Mouse (Mus musculus) heart, embryonic 12.5 days (tissue): Measurements from ENCODE around the gene Selp. TPM values are rescaled to one million over a fixed set of nuclear protein-coding genes. Genes with fewer than 3 reads are reported as not detected.

ENCODE experiments used
- ATAC-seq: fragments of 200-750 bp; cut with Nextera tagmentation; 2 replicates; pipeline ENCODE4 v1.8.0; 2017; ENCODE audit warnings: moderate TSS enrichment, moderate library complexity; ENCODE audit not compliant: insufficient number of reproducible peaks, low FRiP score
- H3K27ac ChIP-seq: fragments of 300-500 bp; sonication (generic); 2 replicates; pipeline ENCODE4 v1.5.1; 2016; ENCODE audit warnings: mild to moderate bottlenecking, moderate library complexity; ENCODE audit not compliant: poor library complexity, severe bottlenecking
- H3K27me3 ChIP-seq: fragments of 300-500 bp; sonication (generic); replicated peaks from 2 replicates; pipeline ENCODE4 v1.6.1; 2016; ENCODE audit warnings: mild to moderate bottlenecking, moderate library complexity
- H3K36me3 ChIP-seq: fragments of 300-500 bp; sonication (generic); 2 replicates; pipeline ENCODE4 v1.6.1; 2016; ENCODE audit warnings: mild to moderate bottlenecking, moderate library complexity
- H3K4me1 ChIP-seq: fragments of 300-500 bp; sonication (generic); replicated peaks from 2 replicates; pipeline ENCODE4 v1.6.1; 2016; ENCODE audit warnings: mild to moderate bottlenecking
- H3K4me2 ChIP-seq: fragments of 300-500 bp; sonication (generic); 2 replicates; pipeline ENCODE4 v1.6.1; 2016; ENCODE audit warnings: mild to moderate bottlenecking, moderate library complexity
- H3K4me3 ChIP-seq: fragments of 300-500 bp; sonication (generic); 2 replicates; pipeline ENCODE4 v1.5.1; 2016; ENCODE audit warnings: mild to moderate bottlenecking
- H3K9ac ChIP-seq: fragments of 300-500 bp; sonication (generic); 2 replicates; pipeline ENCODE4 v1.6.1; 2016; ENCODE audit warnings: mild to moderate bottlenecking, moderate library complexity
- H3K9me3 ChIP-seq: fragments of 300-500 bp; sonication (generic); replicated peaks from 2 replicates; pipeline ENCODE4 v1.6.1; 2016; ENCODE audit warnings: mild to moderate bottlenecking, moderate library complexity
- WGBS: fragments of 180-500 bp; shearing (Covaris S2); methylation state at CpG from one replicate; pipeline ENCODE4 v1.1.7; 2016; 5-methylcytosine and 5-hydroxymethylcytosine counted together
- polyA plus RNA-seq: library from polyadenylated mRNA; unstranded; fragments of >200 nt; fragmentation: Nextera tagmentation; extraction: Ambion mirVana; gene quantifications from 2 replicates; pipeline ENCODE4 v1.2.1, GENCODE M21; 2016

Gene Selp
- polyA plus RNA-seq, 1 experiment from 2014 or later = not detected

DNA sequence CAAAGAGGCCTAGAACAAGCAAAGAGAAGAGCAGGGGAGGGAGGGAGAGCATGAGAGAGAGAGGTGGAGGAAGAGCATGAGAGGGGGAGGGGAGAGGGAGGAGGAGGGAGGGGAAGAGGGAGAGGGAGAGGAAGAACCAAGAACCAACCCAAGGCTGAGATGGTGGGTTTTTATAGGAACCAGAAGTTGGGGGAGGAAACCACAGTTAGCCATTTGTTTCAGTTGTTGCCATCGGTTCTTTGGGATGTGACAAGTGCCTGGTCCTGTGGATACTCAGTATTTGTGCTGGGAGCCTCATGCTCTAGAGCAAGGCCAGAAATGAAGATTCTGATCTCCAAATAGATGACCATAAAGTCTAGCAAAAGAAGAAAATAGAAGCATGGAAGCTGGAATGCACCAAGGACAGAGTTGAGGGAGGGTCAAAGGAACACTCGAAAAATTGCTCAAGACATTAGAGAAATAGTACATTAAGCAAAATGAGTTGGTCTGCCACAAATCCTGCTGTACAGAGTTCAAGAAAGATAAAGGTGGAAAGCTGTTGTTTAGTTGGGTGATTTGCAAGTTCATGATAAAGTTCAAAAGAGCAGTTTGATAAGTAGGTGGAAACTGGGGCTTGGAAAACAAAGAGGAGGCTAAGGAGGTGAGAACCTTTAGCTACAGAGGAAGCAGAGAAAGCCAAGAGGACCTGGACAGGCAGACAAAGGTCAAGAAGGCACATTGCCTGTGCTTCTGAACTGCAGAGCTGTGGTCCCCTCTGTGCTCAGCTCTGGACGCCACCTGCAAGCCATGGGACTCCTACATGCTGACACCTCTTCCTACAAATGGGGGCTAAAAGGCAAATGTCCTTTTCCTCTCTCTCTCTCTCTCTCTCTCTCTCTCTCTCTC is 5.1 kb downstream of the Selp start:
- WGBS = 49% methylated on average over 3 of the region's 3 CpGs
- Histone ChIP-seq H3K4me3 (no peak overlapping the region), H3K27ac (no peak overlapping the region), H3K9me3 (no peaks in the 10 kb centered on the region), H3K27me3 (no peaks in the 10 kb centered on the region), H3K4me2 (no peak overlapping the region), H3K4me1 (peaks cover 9% of the 10 kb centered on the region), H3K36me3 (no peaks in the 10 kb centered on the region), H3K9ac (no peak overlapping the region)
- ATAC-seq = peak; percentile 67; the same call in 1 of the 2 replicates

GRCm38 (mm10) chr1:164120777-164121158 is 5.7 kb downstream of the Selp start:
- H3K4me3 ChIP-seq = no peak overlapping the region
- H3K4me2 ChIP-seq = no peak overlapping the region
- H3K27me3 ChIP-seq = no peaks in the 10 kb centered on the region
- no peak for ATAC-seq
- peaks cover 9% of the 10 kb centered on the region for H3K4me1 ChIP-seq
- no peaks in the 10 kb centered on the region for H3K9me3 ChIP-seq
- H3K9ac ChIP-seq = no peak overlapping the region
- H3K27ac ChIP-seq = no peak overlapping the region
- WGBS = 67% methylated on average over 3 of the region's 3 CpGs
- H3K36me3 ChIP-seq = no peaks in the 10 kb centered on the region

DNA sequence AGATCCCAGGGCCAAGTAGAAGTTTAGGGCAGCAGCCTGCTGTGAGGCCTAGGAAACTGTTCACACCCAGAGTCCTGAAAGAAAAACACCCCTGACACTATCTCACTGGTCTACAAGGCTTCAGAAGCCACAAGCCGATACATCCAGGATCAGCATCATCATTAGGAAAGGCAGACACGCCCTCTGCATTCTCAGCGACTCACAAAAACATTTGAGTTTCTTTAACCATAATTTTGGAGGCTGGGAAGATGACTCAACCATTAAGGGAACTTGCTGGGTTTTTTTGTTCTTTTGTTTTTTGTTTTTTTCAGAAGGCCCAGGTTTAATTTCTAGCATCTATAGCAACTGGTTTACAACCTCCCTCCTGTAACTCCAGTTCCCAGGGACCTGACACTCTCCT is 8.8 kb downstream of the Selp start:
- WGBS = 46% methylated on average over 3 of the region's 3 CpGs
- Histone ChIP-seq H3K4me2 (no peak overlapping the region), H3K9me3 (no peaks in the 10 kb centered on the region), H3K9ac (no peak overlapping the region), H3K27ac (no peak overlapping the region), H3K4me1 (peaks cover 9% of the 10 kb centered on the region), H3K36me3 (no peaks in the 10 kb centered on the region), H3K4me3 (no peak overlapping the region), H3K27me3 (no peaks in the 10 kb centered on the region)
- no peak for ATAC-seq

DNA sequence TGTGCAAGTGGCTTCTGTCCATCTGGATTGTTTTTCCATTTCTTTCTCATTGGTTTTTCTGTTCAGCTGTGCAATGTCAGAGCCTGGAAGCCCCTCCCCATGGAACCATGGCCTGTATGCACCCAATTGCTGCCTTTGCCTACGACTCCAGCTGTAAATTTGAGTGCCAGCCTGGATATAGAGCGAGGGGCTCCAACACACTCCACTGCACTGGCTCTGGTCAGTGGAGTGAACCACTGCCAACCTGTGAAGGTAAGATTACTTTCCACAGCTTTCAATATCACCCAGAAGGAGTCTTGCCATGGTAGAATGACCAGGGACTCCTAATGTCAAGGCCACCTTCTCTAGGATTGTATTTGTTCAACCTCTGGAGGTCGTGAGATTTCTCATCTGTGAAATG is 14.9 kb downstream of the Selp start:
- H3K27ac ChIP-seq = no peak overlapping the region
- 61% methylated on average over 3 of the region's 3 CpGs for WGBS
- no peak for ATAC-seq
- H3K4me2 ChIP-seq = no peak overlapping the region
- H3K4me3 ChIP-seq = no peak overlapping the region
- H3K9ac ChIP-seq = no peak overlapping the region
- no peaks in the 10 kb centered on the region for H3K27me3 ChIP-seq
- no peaks in the 10 kb centered on the region for H3K9me3 ChIP-seq
- no peaks in the 10 kb centered on the region for H3K4me1 ChIP-seq
- no peaks in the 10 kb centered on the region for H3K36me3 ChIP-seq

DNA sequence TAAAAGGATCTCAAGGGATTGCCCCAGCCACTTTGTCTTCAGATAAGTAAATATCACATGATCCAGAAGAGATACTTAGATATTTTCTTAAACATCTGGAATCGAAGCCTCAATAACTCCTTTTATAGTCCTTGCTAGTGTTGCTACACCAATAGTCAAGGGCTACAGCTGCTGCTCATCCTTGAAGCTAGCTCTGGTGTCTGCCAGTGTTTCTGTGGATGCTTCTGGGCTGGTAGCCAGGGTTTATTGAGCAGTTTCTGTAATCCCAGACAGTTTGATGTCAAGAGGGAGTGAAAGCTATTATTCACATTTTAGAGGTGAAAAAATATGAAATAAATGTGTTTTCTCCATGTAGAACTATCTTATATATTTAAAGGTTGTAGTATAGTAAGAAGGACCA is 17.5 kb downstream of the Selp start:
- Histone ChIP-seq H3K4me2 (no peak overlapping the region), H3K27ac (no peak overlapping the region), H3K9ac (no peak overlapping the region), H3K36me3 (no peaks in the 10 kb centered on the region), H3K27me3 (no peaks in the 10 kb centered on the region), H3K9me3 (no peaks in the 10 kb centered on the region), H3K4me1 (peaks cover 6% of the 10 kb centered on the region), H3K4me3 (no peak overlapping the region)
- ATAC-seq = no peak
- 70% methylated on average over 1 of the region's 1 CpGs for WGBS

DNA sequence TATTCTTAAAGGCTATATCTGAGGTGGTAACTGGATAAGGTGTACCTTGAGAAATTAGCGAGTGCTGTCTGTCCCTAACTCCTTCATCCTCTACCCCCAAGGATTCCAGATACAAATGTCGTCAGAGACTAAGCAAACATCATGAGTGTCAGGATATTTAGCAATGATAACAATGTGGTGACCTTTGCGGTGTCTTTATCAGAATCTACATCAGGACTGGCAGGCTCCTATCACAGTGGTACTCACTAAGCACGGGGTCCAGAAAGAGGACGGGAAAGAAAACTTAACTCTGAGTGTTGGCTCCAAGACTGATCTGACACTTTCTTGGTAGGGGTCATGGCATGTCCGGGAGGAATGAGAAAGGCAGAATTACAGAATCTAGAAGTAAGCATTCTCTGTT is 19.0 kb downstream of the Selp start:
- Histone ChIP-seq H3K4me1 (peaks cover 6% of the 10 kb centered on the region), H3K27me3 (no peaks in the 10 kb centered on the region), H3K27ac (no peak overlapping the region), H3K4me2 (no peak overlapping the region), H3K4me3 (no peak overlapping the region), H3K36me3 (no peaks in the 10 kb centered on the region), H3K9ac (no peak overlapping the region), H3K9me3 (no peaks in the 10 kb centered on the region)
- no peak for ATAC-seq
- WGBS = 57% methylated on average over 6 of the region's 6 CpGs

- Histone ChIP-seq H3K27ac (no peak overlapping the region), H3K4me3 (no peak overlapping the region), H3K4me2 (no peak overlapping the region), H3K4me1 (peaks cover 6% of the 10 kb centered on the region), H3K27me3 (no peaks in the 10 kb centered on the region), H3K36me3 (no peaks in the 10 kb centered on the region), H3K9ac (no peak overlapping the region), H3K9me3 (no peaks in the 10 kb centered on the region)
- WGBS = 21% methylated on average over 5 of the region's 5 CpGs
- ATAC-seq = peak; percentile 33
Observed at GRCm38 (mm10) chr1:164135360-164135759, 20.3 kb downstream of the Selp start.

- no peak overlapping the region for H3K4me2 ChIP-seq
- no peaks in the 10 kb centered on the region for H3K9me3 ChIP-seq
- H3K36me3 ChIP-seq = no peaks in the 10 kb centered on the region
- H3K4me3 ChIP-seq = no peak overlapping the region
- WGBS = 50% methylated on average over 11 of the region's 11 CpGs
- H3K4me1 ChIP-seq = peaks cover 6% of the 10 kb centered on the region
- no peak overlapping the region for H3K27ac ChIP-seq
- H3K27me3 ChIP-seq = 0 out of 2 replicates have a peak, but pooled peaks cover 3% of the 10 kb centered on the region
- no peak overlapping the region for H3K9ac ChIP-seq
- no peak for ATAC-seq
Observed at GRCm38 (mm10) chr1:164135960-164136359, 20.9 kb downstream of the Selp start.

- no peak overlapping the region for H3K4me2 ChIP-seq
- H3K4me1 ChIP-seq = peaks cover 6% of the 10 kb centered on the region
- no peaks in the 10 kb centered on the region for H3K9me3 ChIP-seq
- no peak overlapping the region for H3K9ac ChIP-seq
- H3K27me3 ChIP-seq = 0 out of 2 replicates have a peak, but pooled peaks cover 3% of the 10 kb centered on the region
- H3K27ac ChIP-seq = no peak overlapping the region
- no peak for ATAC-seq
- H3K36me3 ChIP-seq = no peaks in the 10 kb centered on the region
- WGBS = 58% methylated on average over 6 of the region's 6 CpGs
- no peak overlapping the region for H3K4me3 ChIP-seq
Observed at GRCm38 (mm10) chr1:164136636-164137035, 21.6 kb downstream of the Selp start.

DNA sequence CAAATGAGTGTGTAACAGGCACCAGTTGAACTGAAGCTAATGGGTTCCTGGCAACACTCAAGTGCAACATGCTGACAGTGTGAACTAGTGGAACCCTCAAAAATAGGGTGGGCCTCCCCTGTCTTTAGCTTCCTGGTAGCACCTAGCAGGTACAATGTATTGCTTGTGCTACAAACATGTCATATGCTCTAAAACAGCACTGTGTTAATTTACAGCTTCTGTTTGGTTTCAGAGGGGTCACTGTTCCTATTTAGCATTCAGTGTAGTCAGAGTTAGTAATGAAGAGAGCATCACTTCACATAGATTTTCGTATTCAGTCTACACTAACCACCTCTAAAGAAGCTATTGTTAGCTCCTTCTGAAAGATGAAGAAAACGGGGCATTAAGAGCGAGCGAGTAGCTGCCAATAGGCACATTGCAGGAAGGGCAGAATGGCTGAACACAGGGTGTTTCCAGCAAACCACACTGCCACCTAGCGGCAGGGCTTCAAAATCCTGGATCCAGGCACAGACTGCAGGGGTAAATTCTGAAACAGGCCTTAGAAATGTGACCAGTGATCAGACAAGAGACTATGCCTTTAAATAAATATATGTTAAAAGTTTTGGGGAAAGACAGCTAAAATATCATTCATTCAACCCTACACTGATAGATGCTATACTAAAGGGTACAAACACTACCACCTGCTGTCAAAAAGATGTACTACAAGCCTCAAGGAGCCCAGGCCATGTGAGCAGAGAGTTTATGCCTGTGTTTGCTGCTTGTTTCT is 23.5 kb downstream of the Selp start:
- H3K27ac ChIP-seq = no peak overlapping the region
- H3K9ac ChIP-seq = no peak overlapping the region
- WGBS = 8% methylated on average over 5 of the region's 5 CpGs
- H3K36me3 ChIP-seq = no peaks in the 10 kb centered on the region
- H3K9me3 ChIP-seq = no peaks in the 10 kb centered on the region
- no peak overlapping the region for H3K4me3 ChIP-seq
- 0 out of 2 replicates have a peak, but pooled peaks cover 3% of the 10 kb centered on the region for H3K27me3 ChIP-seq
- peak overlapping the region; percentile 8; the same call in 1 of the 2 replicates for H3K4me2 ChIP-seq
- ATAC-seq = peak; percentile 64; the same call in 1 of the 2 replicates
- peaks cover 6% of the 10 kb centered on the region for H3K4me1 ChIP-seq

- 64% methylated on average over 4 of the region's 4 CpGs for WGBS
- H3K36me3 ChIP-seq = no peaks in the 10 kb centered on the region
- H3K27me3 ChIP-seq = 0 out of 2 replicates have a peak, but pooled peaks cover 3% of the 10 kb centered on the region
- H3K4me1 ChIP-seq = peaks cover 6% of the 10 kb centered on the region
- H3K9ac ChIP-seq = no peak overlapping the region
- ATAC-seq = no peak
- no peaks in the 10 kb centered on the region for H3K9me3 ChIP-seq
- no peak overlapping the region for H3K4me2 ChIP-seq
- no peak overlapping the region for H3K27ac ChIP-seq
- H3K4me3 ChIP-seq = no peak overlapping the region
Observed at GRCm38 (mm10) chr1:164139464-164139863, 24.4 kb downstream of the Selp start.
